Comparison of ENCODE assay signal across 8 mouse cellular contexts in genomic region chr13:55483593-55483992, GRCm38 (mm10). TPM values are rescaled to one million over a fixed set of nuclear protein-coding genes. Genes with fewer than 3 reads are reported as not detected.
A peak's percentile ranks its signal among the peaks of the same experiment; 100 is the strongest.
DNase-seq lines count a peak whose midpoint lies in the region; ATAC-seq lines count a peak whose summit lies in the region.

No protein-coding gene starts in this region.

- peaks cover 52% of the 10 kb centered on the region for H3K4me1 ChIP-seq in hindbrain, embryonic 15.5 days (replicated peaks)
- peaks cover 53% of the 10 kb centered on the region for H3K4me1 ChIP-seq in limb, embryonic 10.5 days

- H3K9me3 ChIP-seq in hindbrain, embryonic 15.5 days: no peaks in the 10 kb centered on the region
- no peaks in the 10 kb centered on the region for H3K9me3 ChIP-seq in limb, embryonic 10.5 days (replicated peaks)

- H3K27ac ChIP-seq in hindbrain, embryonic 15.5 days (replicated peaks): peak overlapping the region; percentile 99
- peak overlapping the region; percentile 57; the same call in 1 of the 2 replicates for H3K27ac ChIP-seq in limb, embryonic 10.5 days

- WGBS in hindbrain, embryonic 15.5 days: 3% methylated on average over 15 of the region's 15 CpGs
- 67% methylated on average over 15 of the region's 15 CpGs for whole genome bisulfite sequencing in limb, embryonic 10.5 days

- peak overlapping the region; percentile 95 for H3K4me3 ChIP-seq in hindbrain, embryonic 15.5 days
- H3K4me3 ChIP-seq in limb, embryonic 10.5 days: peak overlapping the region; percentile 3; the same call in 1 of the 2 replicates

- DNase-seq in cerebellum, postnatal 14 days: peak; percentile 84 to 92
- no peak for DNase-seq in cerebellum, adult 9-11 months
- peak; percentile 68 for DNase-seq in embryo, embryonic 11 days
- peak; percentile 54 for DNase-seq in limb, embryonic 10.5 days (ENCODE audit: low spot score)
- DNase-seq in right cerebral cortex, postnatal 25 days: peak; percentile 93
- no peak for DNase-seq in adrenal gland, postnatal 36 days
- no peak for DNase-seq in thymus, postnatal 14 days

- peaks cover 39% of the 10 kb centered on the region for H3K36me3 ChIP-seq in hindbrain, embryonic 15.5 days
- peaks cover 79% of the 10 kb centered on the region for H3K36me3 ChIP-seq in limb, embryonic 10.5 days

- H3K9ac ChIP-seq in hindbrain, embryonic 15.5 days: peak overlapping the region; percentile 100

- no peaks in the 10 kb centered on the region for H3K27me3 ChIP-seq in hindbrain, embryonic 15.5 days
- no peaks in the 10 kb centered on the region for H3K27me3 ChIP-seq in limb, embryonic 10.5 days (ENCODE audit: low read depth, poor library complexity, severe bottlenecking)

- H3K4me2 ChIP-seq in hindbrain, embryonic 15.5 days: peak overlapping the region; percentile 79

- ATAC-seq in hindbrain, embryonic 15.5 days (ENCODE audit: low FRiP score, low read depth): peak; percentile 87

RNA-seq across cellular contexts. Expression of gene Dbn1, which starts 4.3 kb away (rescaled TPM):
- 498 and 572 TPM in 2 replicates for polyA plus RNA-seq in hindbrain, embryonic 15.5 days (2015; fragmentation: Nextera tagmentation; extraction: Ambion mirVana)
- polyA plus RNA-seq in limb, embryonic 10.5 days (2016; fragmentation: Nextera tagmentation; extraction: Ambion mirVana): 346 and 417 TPM in 2 replicates
- 10 to 100 TPM; 16.0 to 18.0 TPM for total RNA-seq in adrenal gland, postnatal 36 days (2021)

RNA-seq across cellular contexts. Expression of gene Prr7, which starts 19.5 kb away (rescaled TPM):
- 4.6 and 5.1 TPM in 2 replicates for polyA plus RNA-seq in hindbrain, embryonic 15.5 days (2015; fragmentation: Nextera tagmentation; extraction: Ambion mirVana)
- polyA plus RNA-seq in limb, embryonic 10.5 days (2016; fragmentation: Nextera tagmentation; extraction: Ambion mirVana): 0.34 and 0.35 TPM in 2 replicates
- 1 to 10 TPM; 1.9 to 3.3 TPM for total RNA-seq in adrenal gland, postnatal 36 days (2021)

RNA-seq across cellular contexts. Expression of gene Pdlim7, which starts 29.9 kb away (rescaled TPM):
- polyA plus RNA-seq in hindbrain, embryonic 15.5 days (2015; fragmentation: Nextera tagmentation; extraction: Ambion mirVana): 158 and 171 TPM in 2 replicates
- 202 and 206 TPM in 2 replicates for polyA plus RNA-seq in limb, embryonic 10.5 days (2016; fragmentation: Nextera tagmentation; extraction: Ambion mirVana)
- total RNA-seq in adrenal gland, postnatal 36 days (2021): 10 to 100 TPM; 15.2 to 23.9 TPM

RNA-seq across cellular contexts. Expression of gene Grk6, which starts 38.7 kb away (rescaled TPM):
- 38.2 and 40.7 TPM in 2 replicates for polyA plus RNA-seq in hindbrain, embryonic 15.5 days (2015; fragmentation: Nextera tagmentation; extraction: Ambion mirVana)
- 63.6 and 71.1 TPM in 2 replicates for polyA plus RNA-seq in limb, embryonic 10.5 days (2016; fragmentation: Nextera tagmentation; extraction: Ambion mirVana)
- total RNA-seq in adrenal gland, postnatal 36 days (2021): 10 to 100 TPM; 34.5 to 49.4 TPM

RNA-seq across cellular contexts. Expression of gene Dok3, which starts 45.5 kb away (rescaled TPM):
- 5.2 and 5.3 TPM in 2 replicates for polyA plus RNA-seq in hindbrain, embryonic 15.5 days (2015; fragmentation: Nextera tagmentation; extraction: Ambion mirVana)
- polyA plus RNA-seq in limb, embryonic 10.5 days (2016; fragmentation: Nextera tagmentation; extraction: Ambion mirVana): 2.7 and 2.9 TPM in 2 replicates
- 1 to 10 TPM; 2.3 to 4.6 TPM for total RNA-seq in adrenal gland, postnatal 36 days (2021)

Comparison
In these comparisons a context has a peak if more than half of its experiments do, and no peak if none do; other contexts are left out.
1. DNase-seq: peak in cerebellum, postnatal 14 days (2 of 2), embryo, embryonic 11 days (single experiment), limb, embryonic 10.5 days (single experiment) and right cerebral cortex, postnatal 25 days (single experiment); none in cerebellum, adult 9-11 months (single experiment), adrenal gland, postnatal 36 days (0 of 2) and thymus, postnatal 14 days (single experiment).